Mouse (Mus musculus) cortical plate, adult 2 months (tissue): Measurements from ENCODE around the gene Hmbs.

ENCODE experiments used
- CTCF ChIP-seq: fragments of 200-500 bp; IDR thresholded peaks from 2 replicates; pipeline ENCODE4 v1.5.1; 2011; ENCODE audit warnings: mild to moderate bottlenecking, control low read depth, low read length; ENCODE audit not compliant: insufficient read depth; ENCODE audit errors: extremely low read depth
- POLR2A ChIP-seq: fragments of 200-500 bp; IDR thresholded peaks from 2 replicates; pipeline ENCODE4 v1.6.1; 2011; ENCODE audit warnings: mild to moderate bottlenecking, low read length, control low read depth; ENCODE audit not compliant: insufficient read depth; ENCODE audit errors: extremely low read depth

DNA sequence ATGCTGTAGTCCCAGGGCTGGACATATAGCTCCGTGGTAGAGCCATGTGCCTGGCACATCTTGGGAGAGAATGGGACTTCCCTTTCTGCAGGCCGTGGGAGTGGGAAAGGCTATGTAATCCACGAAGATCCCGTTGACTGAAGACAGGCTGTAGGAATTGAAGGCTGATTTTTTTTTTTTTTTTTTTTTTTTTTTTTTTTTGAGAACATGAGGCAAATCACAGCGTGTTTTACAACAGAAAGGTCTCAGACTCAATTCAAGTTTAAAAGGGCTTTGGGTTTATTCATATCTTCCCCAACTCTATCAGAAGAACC lies 8.0 kb downstream of the Hmbs start:
- TF ChIP-seq POLR2A (no peak), CTCF (no peak)
